Mouse (Mus musculus) heart, adult 2 months (tissue): ENCODE measurements around the gene Pam.

Source experiments
- CTCF ChIP-seq: fragments of 200-600 bp; IDR thresholded peaks from 2 replicates; pipeline ENCODE4 v1.8.1; 2022; ENCODE audit warnings: antibody characterized with exemption, mild to moderate bottlenecking, moderate library complexity
- EP300 ChIP-seq: fragments of 200-500 bp; IDR thresholded peaks from 2 replicates; pipeline ENCODE4 v1.6.1; 2011; ENCODE audit warnings: low read depth, low read length, control low read depth; ENCODE audit not compliant: insufficient read depth

GRCm38 (mm10) chr1:97864135-97864534 is 231.3 kb downstream of the Pam start:
- TF ChIP-seq EP300, result no peak
- TF ChIP-seq CTCF, result no peak
